Mouse (Mus musculus): ENCODE measurements around the gene Iqgap1. TPM values are rescaled to one million over a fixed set of nuclear protein-coding genes. Genes with fewer than 3 reads are reported as not detected.

Iqgap1 gene
- total RNA-seq (2015; ENCODE audit: low replicate concordance) (33.2 and 83.8 TPM in 2 replicates), total RNA-seq (2017; ENCODE audit: low replicate concordance) (30.0 and 35.0 TPM in 2 replicates)

GRCm38 (mm10) chr7:80825843-80826403, at the start of gene Iqgap1:
Gene Iqgap1 (minus strand): TSS chr7:80825974.
- ATAC-seq (replicated peaks; ENCODE audit: low FRiP score, poor library complexity, severe bottlenecking), result no peak

- no peak for ATAC-seq (replicated peaks; ENCODE audit: low FRiP score, poor library complexity, severe bottlenecking)
Measured at GRCm38 (mm10) chr7:80873631-80874030, 47.9 kb upstream of the Iqgap1 start.

GRCm38 (mm10) chr7:80873038-80873437, 47.3 kb upstream of the Iqgap1 start:
- ATAC-seq (replicated peaks; ENCODE audit: low FRiP score, poor library complexity, severe bottlenecking), result no peak

- no peak for ATAC-seq (replicated peaks; ENCODE audit: low FRiP score, poor library complexity, severe bottlenecking)
Measured at GRCm38 (mm10) chr7:80868686-80869085, 42.9 kb upstream of the Iqgap1 start.

GRCm38 (mm10) chr7:80866514-80867147, 40.9 kb upstream of the Iqgap1 start:
- ATAC-seq (replicated peaks; ENCODE audit: low FRiP score, poor library complexity, severe bottlenecking), result no peak

GRCm38 (mm10) chr7:80865521-80865920, 39.7 kb upstream of the Iqgap1 start:
- ATAC-seq (replicated peaks; ENCODE audit: low FRiP score, poor library complexity, severe bottlenecking), result no peak

GRCm38 (mm10) chr7:80864831-80865230, 39.1 kb upstream of the Iqgap1 start:
- ATAC-seq (replicated peaks; ENCODE audit: low FRiP score, poor library complexity, severe bottlenecking), result no peak

- no peak for ATAC-seq (replicated peaks; ENCODE audit: low FRiP score, poor library complexity, severe bottlenecking)
Measured at GRCm38 (mm10) chr7:80864151-80864550, 38.4 kb upstream of the Iqgap1 start.

- no peak for ATAC-seq (replicated peaks; ENCODE audit: low FRiP score, poor library complexity, severe bottlenecking)
Measured at GRCm38 (mm10) chr7:80863520-80863919, 37.7 kb upstream of the Iqgap1 start.

- no peak for ATAC-seq (replicated peaks; ENCODE audit: low FRiP score, poor library complexity, severe bottlenecking)
Measured at GRCm38 (mm10) chr7:80862475-80862874, 36.7 kb upstream of the Iqgap1 start.

- peak; percentile 92 for ATAC-seq (replicated peaks; ENCODE audit: low FRiP score, poor library complexity, severe bottlenecking)
Measured at GRCm38 (mm10) chr7:80860729-80861274, 35.0 kb upstream of the Iqgap1 start, which contains the start of gene Zscan2. Gene Zscan2 (plus strand): TSS chr7:80860920.

GRCm38 (mm10) chr7:80860227-80860626, 34.5 kb upstream of the Iqgap1 start:
- no peak for ATAC-seq (replicated peaks; ENCODE audit: low FRiP score, poor library complexity, severe bottlenecking)

- ATAC-seq (replicated peaks; ENCODE audit: low FRiP score, poor library complexity, severe bottlenecking), result peak; percentile 64
Measured at GRCm38 (mm10) chr7:80857181-80857580, 31.4 kb upstream of the Iqgap1 start.

GRCm38 (mm10) chr7:80855316-80855715, 29.5 kb upstream of the Iqgap1 start:
- ATAC-seq (replicated peaks; ENCODE audit: low FRiP score, poor library complexity, severe bottlenecking), result no peak

- ATAC-seq (replicated peaks; ENCODE audit: low FRiP score, poor library complexity, severe bottlenecking), result no peak
Measured at GRCm38 (mm10) chr7:80853218-80853617, 27.4 kb upstream of the Iqgap1 start.

- ATAC-seq (replicated peaks; ENCODE audit: low FRiP score, poor library complexity, severe bottlenecking), result no peak
Measured at GRCm38 (mm10) chr7:80850520-80850919, 24.7 kb upstream of the Iqgap1 start.

- peak; percentile 79 for ATAC-seq (replicated peaks; ENCODE audit: low FRiP score, poor library complexity, severe bottlenecking)
Measured at GRCm38 (mm10) chr7:80849710-80850109, 23.9 kb upstream of the Iqgap1 start.

- ATAC-seq (replicated peaks; ENCODE audit: low FRiP score, poor library complexity, severe bottlenecking), result no peak
Measured at GRCm38 (mm10) chr7:80849267-80849666, 23.5 kb upstream of the Iqgap1 start.

- ATAC-seq (replicated peaks; ENCODE audit: low FRiP score, poor library complexity, severe bottlenecking), result no peak
Measured at GRCm38 (mm10) chr7:80846709-80847108, 20.9 kb upstream of the Iqgap1 start.

- ATAC-seq (replicated peaks; ENCODE audit: low FRiP score, poor library complexity, severe bottlenecking), result no peak
Measured at GRCm38 (mm10) chr7:80846280-80846678, 20.5 kb upstream of the Iqgap1 start.

- ATAC-seq (replicated peaks; ENCODE audit: low FRiP score, poor library complexity, severe bottlenecking), result no peak
Measured at GRCm38 (mm10) chr7:80845621-80846279, 20.0 kb upstream of the Iqgap1 start.
